Mouse (Mus musculus): ENCODE measurements at regions not wholly inside any gene's neighbourhood (a gene's known extent, or its start where the extent isn't known, plus 50 kb on each side); places are given as distances from the start of the nearest gene placed in this dataset.

- TF ChIP-seq ELF1 (IDR thresholded peaks at IDR 0.05; ENCODE audit: low read depth, low read length) (no peak), ETS1 (IDR thresholded peaks at IDR 0.05; ENCODE audit: low read depth, low read length) (no peak), CTCF (IDR thresholded peaks at IDR 0.05 in 2 of 3, conservative IDR thresholded peaks at IDR 0.05 in 1 of 3; ENCODE audit: control insufficient read depth in 1 of 3, insufficient read depth in 1 of 3, low read depth in 2 of 3, low read length in 3 of 3, poor library complexity in 1 of 3, severe bottlenecking in 1 of 3) (no peak), CHD2 (IDR thresholded peaks at IDR 0.05; ENCODE audit: low read length) (no peak), ZC3H11A (IDR thresholded peaks at IDR 0.05; ENCODE audit: low read depth, low read length) (no peak)
Observed at GRCm38 (mm10) chr4:150709391-150710130, 57.6 kb upstream of the Slc45a1 start.
